Mouse (Mus musculus): ENCODE results near the gene Lrrc72. TPM values are rescaled to one million over a fixed set of nuclear protein-coding genes. Genes with fewer than 3 reads are reported as not detected.

The Lrrc72 gene
- polyA plus RNA-seq, 1 experiment from 2014 or later: not detected

DNA sequence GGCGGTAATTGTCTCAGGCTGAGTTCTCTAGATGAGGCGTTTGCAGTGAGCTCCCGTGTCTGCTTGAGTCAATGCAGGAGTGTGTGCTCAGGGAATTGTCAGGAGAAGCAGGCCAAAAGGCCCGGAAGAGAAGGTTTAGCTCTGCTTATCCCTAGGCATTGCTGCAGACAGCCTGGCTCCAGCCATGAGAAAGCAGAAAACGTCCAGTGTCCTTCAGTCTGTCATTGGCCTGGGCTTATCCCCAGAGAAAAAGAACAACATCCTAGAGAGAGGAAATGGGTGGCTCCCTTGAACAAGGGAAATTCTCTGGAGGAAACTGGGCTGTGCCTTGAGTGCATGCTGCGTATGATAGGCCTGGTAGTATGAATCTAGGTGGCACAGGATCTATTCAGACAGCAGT, 70.6 kb downstream of the Lrrc72 start:
- H3K4me3 ChIP-seq (replicated peaks): no peak overlapping the region
- no peak for ATAC-seq (ENCODE audit: low FRiP score)
- H3K36me3 ChIP-seq (replicated peaks): peaks cover 49% of the 10 kb centered on the region
- H3K27me3 ChIP-seq: no peaks in the 10 kb centered on the region
- H3K4me1 ChIP-seq: no peaks in the 10 kb centered on the region
- 92% methylated on average over 6 of the region's 6 CpGs for WGBS
- H3K4me2 ChIP-seq: no peak overlapping the region
- no peaks in the 10 kb centered on the region for H3K9me3 ChIP-seq
- no peak overlapping the region for H3K9ac ChIP-seq
- H3K27ac ChIP-seq: no peak overlapping the region

DNA sequence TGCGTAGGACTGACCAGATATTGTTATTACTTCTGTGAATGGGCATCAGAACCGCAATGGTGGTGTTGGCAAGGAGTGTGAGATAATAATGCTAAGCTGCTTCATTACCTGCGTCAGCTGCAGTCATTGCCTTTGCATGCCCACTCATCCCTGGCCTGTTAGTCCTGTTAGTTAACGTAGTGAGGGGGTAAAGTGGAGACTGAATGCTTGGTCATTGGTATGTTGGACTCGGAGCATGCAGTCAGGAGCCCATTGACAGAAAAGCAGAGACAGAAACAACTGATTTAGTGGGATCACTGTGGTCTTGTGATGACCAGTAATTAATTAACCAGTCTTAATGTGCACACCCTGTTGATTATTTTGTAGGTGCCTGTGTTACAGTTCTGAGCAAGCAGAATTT, 76.0 kb downstream of the Lrrc72 start:
- Histone ChIP-seq H3K4me1 (no peaks in the 10 kb centered on the region), H3K27ac (no peak overlapping the region), H3K4me3 (replicated peaks) (no peak overlapping the region), H3K36me3 (replicated peaks) (peaks cover 56% of the 10 kb centered on the region), H3K9ac (no peak overlapping the region), H3K9me3 (no peaks in the 10 kb centered on the region), H3K4me2 (no peak overlapping the region), H3K27me3 (no peaks in the 10 kb centered on the region)
- WGBS: 89% methylated on average over 5 of the region's 5 CpGs
- no peak for ATAC-seq (ENCODE audit: low FRiP score)

DNA sequence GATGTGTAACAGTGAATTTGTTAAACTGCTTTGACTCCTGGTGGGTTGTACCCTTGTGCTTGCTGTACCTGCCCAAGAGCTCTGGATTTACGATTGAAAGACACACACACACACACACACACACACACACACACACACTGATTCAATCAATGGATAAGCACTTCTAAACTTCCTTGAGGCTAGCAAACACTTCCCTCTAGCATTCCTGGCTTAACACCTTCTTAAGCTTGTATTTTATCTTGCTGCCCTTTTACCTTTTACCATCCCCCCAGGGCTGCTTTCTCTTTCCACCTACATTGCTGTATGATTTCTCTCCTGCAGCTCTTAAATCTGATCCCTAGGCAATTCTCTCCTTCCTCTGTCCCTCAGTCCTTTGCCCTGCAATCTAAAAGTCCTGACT, 87.9 kb downstream of the Lrrc72 start:
- no peak overlapping the region for H3K4me3 ChIP-seq (replicated peaks)
- ATAC-seq (ENCODE audit: low FRiP score): no peak
- no peaks in the 10 kb centered on the region for H3K9me3 ChIP-seq
- H3K27me3 ChIP-seq: no peaks in the 10 kb centered on the region
- WGBS: 67% methylated on average over 1 of the region's 1 CpGs
- no peak overlapping the region for H3K4me2 ChIP-seq
- H3K4me1 ChIP-seq: no peaks in the 10 kb centered on the region
- H3K36me3 ChIP-seq (replicated peaks): peaks cover 3% of the 10 kb centered on the region; the same call in 1 of the 2 replicates
- no peak overlapping the region for H3K9ac ChIP-seq
- H3K27ac ChIP-seq: no peak overlapping the region

DNA sequence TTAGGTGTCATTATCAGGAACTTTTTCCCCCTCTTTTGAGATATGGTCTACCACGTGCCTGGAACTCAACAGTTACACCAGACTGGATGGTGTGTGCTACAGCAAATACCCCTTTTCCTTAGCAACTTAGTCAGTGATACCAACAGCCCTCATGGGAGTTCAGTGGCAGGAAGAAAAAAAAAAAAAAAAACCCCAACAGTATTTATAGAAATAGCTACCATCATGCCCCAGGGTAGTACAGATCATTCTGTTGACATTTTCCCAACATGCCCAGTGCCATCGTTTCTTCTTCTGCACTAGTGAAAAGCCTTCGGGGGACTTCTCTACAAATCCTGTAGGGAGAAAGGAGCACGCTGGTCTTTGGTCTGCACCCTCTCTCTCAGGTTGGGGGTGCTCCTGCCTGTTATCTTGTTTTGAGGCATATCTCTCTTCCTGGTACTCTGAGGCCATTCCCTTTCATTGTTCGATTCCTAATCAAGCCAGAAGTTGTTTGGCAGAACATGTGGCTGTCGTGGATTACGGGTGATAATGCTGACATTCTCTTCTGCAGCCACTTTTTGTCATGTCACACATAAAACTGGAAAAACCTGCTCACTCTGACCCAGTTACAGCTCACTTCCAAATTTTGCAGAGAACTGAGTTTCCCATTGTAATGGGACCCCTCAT, 88.9 kb downstream of the Lrrc72 start:
- H3K9me3 ChIP-seq: no peaks in the 10 kb centered on the region
- WGBS: 90% methylated on average over 7 of the region's 7 CpGs
- no peak overlapping the region for H3K9ac ChIP-seq
- no peak for ATAC-seq (ENCODE audit: low FRiP score)
- no peaks in the 10 kb centered on the region for H3K27me3 ChIP-seq
- H3K27ac ChIP-seq: no peak overlapping the region
- H3K36me3 ChIP-seq (replicated peaks): 0 out of 2 replicates have a peak, but pooled peaks cover 3% of the 10 kb centered on the region
- H3K4me3 ChIP-seq (replicated peaks): no peak overlapping the region
- H3K4me1 ChIP-seq: no peaks in the 10 kb centered on the region
- no peak overlapping the region for H3K4me2 ChIP-seq

Other genes with a start within 250 kb of the Lrrc72 start
- 236 and 244 TPM in 2 replicates for gene Tspan13, start 210.9 kb downstream of the Lrrc72 start, polyA plus RNA-seq (2016; fragmentation: Nextera tagmentation; extraction: Ambion mirVana)
- 32.1 and 34.2 TPM in 2 replicates for gene Ankmy2, start 96.3 kb downstream of the Lrrc72 start, polyA plus RNA-seq (2016; fragmentation: Nextera tagmentation; extraction: Ambion mirVana)
- 309 and 332 TPM in 2 replicates for gene Bzw2, start 95.3 kb downstream of the Lrrc72 start, polyA plus RNA-seq (2016; fragmentation: Nextera tagmentation; extraction: Ambion mirVana)
- 4.1 and 5.5 TPM in 2 replicates for gene Sostdc1, start 60.7 kb upstream of the Lrrc72 start, polyA plus RNA-seq (2016; fragmentation: Nextera tagmentation; extraction: Ambion mirVana)
- 8.0 and 8.4 TPM in 2 replicates for gene Ispd, start 128.1 kb upstream of the Lrrc72 start, polyA plus RNA-seq (2016; fragmentation: Nextera tagmentation; extraction: Ambion mirVana)
- 1.6 and 2.4 TPM in 2 replicates for gene D630036H23Rik, start 128.8 kb upstream of the Lrrc72 start, polyA plus RNA-seq (2016; fragmentation: Nextera tagmentation; extraction: Ambion mirVana)